Mouse (Mus musculus): ENCODE measurements around the gene Xylt1. TPM values are rescaled to one million over a fixed set of nuclear protein-coding genes. Genes with fewer than 3 reads are reported as not detected.

Gene Xylt1
- polyA plus RNA-seq, 1 experiment from 2014 or later = 3.0 TPM

GRCm38 (mm10) chr7:117636713-117637112, 255.9 kb downstream of the Xylt1 start:
- no peaks in the 10 kb centered on the region; the same call in 1 of the 2 replicates for H3K4me1 ChIP-seq (ENCODE audit: control insufficient read depth, insufficient read depth, low read length)
- no peak overlapping the region for H3K4me3 ChIP-seq (replicated peaks; ENCODE audit: low read depth, low read length)
- no peak for ATAC-seq (ENCODE audit: low FRiP score, low TSS enrichment)
- DNase-seq = no peak
- no peak overlapping the region for H3K4me2 ChIP-seq (ENCODE audit: low read length)
- H3K36me3 ChIP-seq (ENCODE audit: control insufficient read depth, insufficient read depth, low read length) = no peaks in the 10 kb centered on the region
- H3K27ac ChIP-seq (replicated peaks; ENCODE audit: low read depth, low read length) = no peak overlapping the region
- H3K9me3 ChIP-seq (ENCODE audit: control insufficient read depth, low read length) = no peaks in the 10 kb centered on the region
- no peak overlapping the region for H3K9ac ChIP-seq (replicated peaks; ENCODE audit: low read length)
- no peaks in the 10 kb centered on the region for H3K27me3 ChIP-seq (ENCODE audit: control insufficient read depth, insufficient read depth, low read length)
- 71% methylated on average over 3 of the region's 3 CpGs for WGBS

- H3K36me3 ChIP-seq (ENCODE audit: control insufficient read depth, insufficient read depth, low read length) = no peaks in the 10 kb centered on the region
- H3K9ac ChIP-seq (replicated peaks; ENCODE audit: low read length) = no peak overlapping the region
- no peak overlapping the region for H3K4me2 ChIP-seq (ENCODE audit: low read length)
- over 99% methylated on average over 2 of the region's 2 CpGs for WGBS
- no peaks in the 10 kb centered on the region for H3K27me3 ChIP-seq (ENCODE audit: control insufficient read depth, insufficient read depth, low read length)
- no peak overlapping the region for H3K27ac ChIP-seq (replicated peaks; ENCODE audit: low read depth, low read length)
- DNase-seq (no peak), ATAC-seq (ENCODE audit: low FRiP score, low TSS enrichment) (no peak)
- no peaks in the 10 kb centered on the region for H3K9me3 ChIP-seq (ENCODE audit: control insufficient read depth, low read length)
- H3K4me3 ChIP-seq (replicated peaks; ENCODE audit: low read depth, low read length) = no peak overlapping the region
- H3K4me1 ChIP-seq (ENCODE audit: control insufficient read depth, insufficient read depth, low read length) = no peaks in the 10 kb centered on the region; the same call in 1 of the 2 replicates
Observed at GRCm38 (mm10) chr7:117637997-117638396, 257.2 kb downstream of the Xylt1 start.

- ATAC-seq (ENCODE audit: low FRiP score, low TSS enrichment) (no peak), DNase-seq (no peak)
- Histone ChIP-seq H3K36me3 (ENCODE audit: control insufficient read depth, insufficient read depth, low read length) (0 out of 2 replicates have a peak, but pooled peaks cover 2% of the 10 kb centered on the region), H3K9ac (replicated peaks; ENCODE audit: low read length) (no peak overlapping the region), H3K4me3 (replicated peaks; ENCODE audit: low read depth, low read length) (no peak overlapping the region), H3K9me3 (ENCODE audit: control insufficient read depth, low read length) (no peaks in the 10 kb centered on the region), H3K4me2 (ENCODE audit: low read length) (no peak overlapping the region), H3K27ac (replicated peaks; ENCODE audit: low read depth, low read length) (no peak overlapping the region), H3K4me1 (ENCODE audit: control insufficient read depth, insufficient read depth, low read length) (no peaks in the 10 kb centered on the region), H3K27me3 (ENCODE audit: control insufficient read depth, insufficient read depth, low read length) (no peaks in the 10 kb centered on the region)
- 94% methylated on average over 1 of the region's 1 CpGs for WGBS
Observed at GRCm38 (mm10) chr7:117652637-117653036, 271.9 kb downstream of the Xylt1 start.

GRCm38 (mm10) chr7:117655732-117656131, 275.0 kb downstream of the Xylt1 start:
- Histone ChIP-seq H3K9me3 (ENCODE audit: control insufficient read depth, low read length) (no peaks in the 10 kb centered on the region), H3K4me3 (replicated peaks; ENCODE audit: low read depth, low read length) (no peak overlapping the region), H3K4me1 (ENCODE audit: control insufficient read depth, insufficient read depth, low read length) (no peaks in the 10 kb centered on the region), H3K9ac (replicated peaks; ENCODE audit: low read length) (no peak overlapping the region), H3K36me3 (ENCODE audit: control insufficient read depth, insufficient read depth, low read length) (no peaks in the 10 kb centered on the region), H3K27me3 (ENCODE audit: control insufficient read depth, insufficient read depth, low read length) (no peaks in the 10 kb centered on the region), H3K4me2 (ENCODE audit: low read length) (no peak overlapping the region), H3K27ac (replicated peaks; ENCODE audit: low read depth, low read length) (no peak overlapping the region)
- ATAC-seq (ENCODE audit: low FRiP score, low TSS enrichment) (no peak), DNase-seq (no peak)
- WGBS = 97% methylated on average over 5 of the region's 5 CpGs

DNA sequence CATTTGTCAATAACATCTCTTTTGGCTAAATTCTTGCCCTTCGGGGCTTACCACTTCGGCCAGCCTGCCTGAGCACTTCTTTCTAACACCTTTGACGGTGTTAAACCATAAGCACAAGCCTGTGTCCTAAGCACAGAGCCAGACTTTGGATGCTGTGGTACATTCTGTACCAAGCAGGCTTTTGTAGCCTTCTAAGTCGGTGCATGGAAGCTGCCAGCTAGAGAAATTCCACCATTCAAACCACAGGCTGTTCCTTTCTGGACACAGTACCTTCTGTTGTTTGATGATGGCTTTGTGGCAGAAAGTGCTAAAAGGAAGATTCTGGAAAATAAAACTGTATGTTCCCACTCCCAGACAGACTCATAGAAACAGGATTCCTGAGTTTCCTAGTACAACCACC, 277.4 kb downstream of the Xylt1 start:
- Histone ChIP-seq H3K27ac (replicated peaks; ENCODE audit: low read depth, low read length) (no peak overlapping the region), H3K4me1 (ENCODE audit: control insufficient read depth, insufficient read depth, low read length) (no peaks in the 10 kb centered on the region), H3K27me3 (ENCODE audit: control insufficient read depth, insufficient read depth, low read length) (no peaks in the 10 kb centered on the region), H3K9me3 (ENCODE audit: control insufficient read depth, low read length) (no peaks in the 10 kb centered on the region), H3K4me2 (ENCODE audit: low read length) (no peak overlapping the region), H3K4me3 (replicated peaks; ENCODE audit: low read depth, low read length) (no peak overlapping the region), H3K36me3 (ENCODE audit: control insufficient read depth, insufficient read depth, low read length) (no peaks in the 10 kb centered on the region), H3K9ac (replicated peaks; ENCODE audit: low read length) (no peak overlapping the region)
- DNase-seq = no peak
- 93% methylated on average over 4 of the region's 4 CpGs for WGBS
- ATAC-seq (ENCODE audit: low FRiP score, low TSS enrichment) = no peak

GRCm38 (mm10) chr7:117658739-117659138, 278.0 kb downstream of the Xylt1 start:
- Histone ChIP-seq H3K9me3 (ENCODE audit: control insufficient read depth, low read length) (no peaks in the 10 kb centered on the region), H3K4me2 (ENCODE audit: low read length) (no peak overlapping the region), H3K4me3 (replicated peaks; ENCODE audit: low read depth, low read length) (no peak overlapping the region), H3K27ac (replicated peaks; ENCODE audit: low read depth, low read length) (no peak overlapping the region), H3K27me3 (ENCODE audit: control insufficient read depth, insufficient read depth, low read length) (no peaks in the 10 kb centered on the region), H3K9ac (replicated peaks; ENCODE audit: low read length) (no peak overlapping the region), H3K36me3 (ENCODE audit: control insufficient read depth, insufficient read depth, low read length) (no peaks in the 10 kb centered on the region), H3K4me1 (ENCODE audit: control insufficient read depth, insufficient read depth, low read length) (no peaks in the 10 kb centered on the region)
- WGBS = 93% methylated on average over 4 of the region's 4 CpGs
- DNase-seq = no peak
- no peak for ATAC-seq (ENCODE audit: low FRiP score, low TSS enrichment)

GRCm38 (mm10) chr7:117667286-117667685, 286.5 kb downstream of the Xylt1 start:
- no peak overlapping the region for H3K4me2 ChIP-seq (ENCODE audit: low read length)
- H3K4me3 ChIP-seq (replicated peaks; ENCODE audit: low read depth, low read length) = no peak overlapping the region
- no peak overlapping the region for H3K9ac ChIP-seq (replicated peaks; ENCODE audit: low read length)
- WGBS = 93% methylated on average over 10 of the region's 10 CpGs
- no peak overlapping the region for H3K27ac ChIP-seq (replicated peaks; ENCODE audit: low read depth, low read length)
- H3K27me3 ChIP-seq (ENCODE audit: control insufficient read depth, insufficient read depth, low read length) = no peaks in the 10 kb centered on the region
- H3K4me1 ChIP-seq (ENCODE audit: control insufficient read depth, insufficient read depth, low read length) = no peaks in the 10 kb centered on the region
- DNase-seq (no peak), ATAC-seq (ENCODE audit: low FRiP score, low TSS enrichment) (no peak)
- H3K36me3 ChIP-seq (ENCODE audit: control insufficient read depth, insufficient read depth, low read length) = no peaks in the 10 kb centered on the region
- no peaks in the 10 kb centered on the region for H3K9me3 ChIP-seq (ENCODE audit: control insufficient read depth, low read length)

GRCm38 (mm10) chr7:117668226-117668625, 287.4 kb downstream of the Xylt1 start:
- H3K9ac ChIP-seq (replicated peaks; ENCODE audit: low read length) = no peak overlapping the region
- no peak overlapping the region for H3K27ac ChIP-seq (replicated peaks; ENCODE audit: low read depth, low read length)
- H3K36me3 ChIP-seq (ENCODE audit: control insufficient read depth, insufficient read depth, low read length) = no peaks in the 10 kb centered on the region
- H3K4me2 ChIP-seq (ENCODE audit: low read length) = no peak overlapping the region
- H3K9me3 ChIP-seq (ENCODE audit: control insufficient read depth, low read length) = no peaks in the 10 kb centered on the region
- WGBS = 82% methylated on average over 9 of the region's 9 CpGs
- no peak overlapping the region for H3K4me3 ChIP-seq (replicated peaks; ENCODE audit: low read depth, low read length)
- no peaks in the 10 kb centered on the region for H3K4me1 ChIP-seq (ENCODE audit: control insufficient read depth, insufficient read depth, low read length)
- H3K27me3 ChIP-seq (ENCODE audit: control insufficient read depth, insufficient read depth, low read length) = no peaks in the 10 kb centered on the region
- ATAC-seq (ENCODE audit: low FRiP score, low TSS enrichment) (no peak), DNase-seq (no peak)

DNA sequence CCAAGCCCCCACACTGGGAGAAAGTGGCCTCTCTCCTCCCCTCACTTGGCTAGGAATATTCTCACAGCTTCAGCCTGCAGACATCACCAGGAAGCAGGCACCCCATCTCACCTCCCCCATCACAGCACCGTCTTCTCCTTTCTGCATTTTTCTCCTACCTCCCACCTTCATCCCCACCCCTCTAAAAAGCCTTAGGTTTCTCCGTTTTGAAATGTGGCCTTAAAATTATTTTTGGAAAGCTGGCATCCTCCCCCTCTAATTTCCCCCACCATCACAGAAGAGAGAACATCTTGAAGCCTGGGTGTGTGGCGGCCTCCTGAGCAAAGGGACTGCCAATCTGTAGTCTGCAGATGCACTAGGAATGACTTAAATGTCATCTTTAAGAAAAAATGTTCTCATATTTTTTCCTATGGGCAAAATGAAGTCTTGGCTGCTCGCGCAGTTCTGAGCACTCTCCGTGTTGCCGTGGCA, 291.4 kb downstream of the Xylt1 start:
- Histone ChIP-seq H3K36me3 (ENCODE audit: control insufficient read depth, insufficient read depth, low read length) (no peaks in the 10 kb centered on the region), H3K4me2 (ENCODE audit: low read length) (no peak overlapping the region), H3K4me3 (replicated peaks; ENCODE audit: low read depth, low read length) (no peak overlapping the region), H3K4me1 (ENCODE audit: control insufficient read depth, insufficient read depth, low read length) (no peaks in the 10 kb centered on the region), H3K27ac (replicated peaks; ENCODE audit: low read depth, low read length) (no peak overlapping the region), H3K9me3 (ENCODE audit: control insufficient read depth, low read length) (no peaks in the 10 kb centered on the region), H3K27me3 (ENCODE audit: control insufficient read depth, insufficient read depth, low read length) (no peaks in the 10 kb centered on the region), H3K9ac (replicated peaks; ENCODE audit: low read length) (no peak overlapping the region)
- no peak for DNase-seq
- no peak for ATAC-seq (ENCODE audit: low FRiP score, low TSS enrichment)
- WGBS = 93% methylated on average over 7 of the region's 7 CpGs

All from midbrain, embryonic 14.5 days (tissue).